8 mouse cellular contexts compared by ENCODE assay signal in genomic region chr7:133123244-133123998, GRCm38 (mm10). TPM values are rescaled to one million over a fixed set of nuclear protein-coding genes. Genes with fewer than 3 reads are reported as not detected.
DNase-seq lines count a peak whose midpoint lies in the region; ATAC-seq and TF ChIP-seq lines count a peak whose summit lies in the region.

TSS of gene Fgfr2 (minus strand) at chr7:133123350.

- TF ChIP-seq POLR2A in heart, adult 2 months (IDR thresholded peaks at IDR 0.05; ENCODE audit: insufficient read depth, low read depth, low read length): peak; percentile 69; the same call in 1 of the 2 replicates
- no peak for TF ChIP-seq POLR2A in testis, adult 2 months (IDR thresholded peaks at IDR 0.05; ENCODE audit: control insufficient read depth, low read depth, low read length)

- peak; percentile 70 for ATAC-seq in limb, embryonic 15.5 days (ENCODE audit: insufficient number of reproducible peaks, low FRiP score, low TSS enrichment, low read depth)
- peak; percentile 78 for ATAC-seq in midbrain, embryonic 14.5 days (ENCODE audit: low FRiP score, low TSS enrichment)

- WGBS in heart, adult 2 months: under 1% methylated on average over 45 of the region's 53 CpGs
- under 1% methylated on average over 31 of the region's 53 CpGs for WGBS in limb, embryonic 15.5 days
- WGBS in midbrain, embryonic 14.5 days: 2% methylated on average over 37 of the region's 53 CpGs

- H3K9ac ChIP-seq in heart, adult 2 months (ENCODE audit: low read depth, low read length): peak within 1 kb of the TSS; percentile 82
- H3K9ac ChIP-seq in limb, embryonic 15.5 days: peak within 1 kb of the TSS; percentile 85
- H3K9ac ChIP-seq in midbrain, embryonic 14.5 days (replicated peaks; ENCODE audit: low read length): peak within 1 kb of the TSS; percentile 96

- peak within 1 kb of the TSS; percentile 87 for H3K4me3 ChIP-seq in heart, adult 2 months
- peak within 1 kb of the TSS; percentile 85 for H3K4me3 ChIP-seq in limb, embryonic 15.5 days
- H3K4me3 ChIP-seq in midbrain, embryonic 14.5 days (replicated peaks; ENCODE audit: low read depth, low read length): peak within 1 kb of the TSS; percentile 88
- peak within 1 kb of the TSS; percentile 90 for H3K4me3 ChIP-seq in testis, adult 2 months (ENCODE audit: control insufficient read depth, low read depth, low read length)

- peaks cover 4% of the 10 kb centered on the region; the same call in 1 of the 2 replicates for H3K79me2 ChIP-seq in heart, adult 2 months (replicated peaks; ENCODE audit: control insufficient read depth, insufficient read depth, low read length)

- H3K36me3 ChIP-seq in heart, adult 2 months (ENCODE audit: control insufficient read depth, insufficient read depth, low read length): no peaks in the 10 kb centered on the region
- no peaks in the 10 kb centered on the region for H3K36me3 ChIP-seq in limb, embryonic 15.5 days
- H3K36me3 ChIP-seq in midbrain, embryonic 14.5 days (ENCODE audit: control insufficient read depth, insufficient read depth, low read length): no peaks in the 10 kb centered on the region
- H3K36me3 ChIP-seq in testis, adult 2 months (ENCODE audit: control insufficient read depth, insufficient read depth, low read length): no peaks in the 10 kb centered on the region

- H3K4me2 ChIP-seq in limb, embryonic 15.5 days: peak within 1 kb of the TSS; percentile 97
- H3K4me2 ChIP-seq in midbrain, embryonic 14.5 days (ENCODE audit: low read length): peak within 1 kb of the TSS; percentile 99

- peaks cover 5% of the 10 kb centered on the region for H3K4me1 ChIP-seq in heart, adult 2 months (ENCODE audit: control insufficient read depth, insufficient read depth, low read length)
- peaks cover 28% of the 10 kb centered on the region for H3K4me1 ChIP-seq in limb, embryonic 15.5 days
- H3K4me1 ChIP-seq in midbrain, embryonic 14.5 days (ENCODE audit: control insufficient read depth, insufficient read depth, low read length): peaks cover 17% of the 10 kb centered on the region
- peaks cover 21% of the 10 kb centered on the region for H3K4me1 ChIP-seq in testis, adult 2 months (ENCODE audit: control insufficient read depth, insufficient read depth, low read length)

- TF ChIP-seq EP300 in heart, adult 2 months (IDR thresholded peaks at IDR 0.05; ENCODE audit: insufficient read depth, low read depth, low read length): 0 out of 2 replicates have a peak, but pooled peaks have one; percentile 21

- H3K27ac ChIP-seq in heart, adult 2 months: peak within 1 kb of the TSS; percentile 97
- H3K27ac ChIP-seq in limb, embryonic 15.5 days: peak within 1 kb of the TSS; percentile 95
- H3K27ac ChIP-seq in midbrain, embryonic 14.5 days (replicated peaks; ENCODE audit: low read depth, low read length): peak within 1 kb of the TSS; percentile 98
- peak within 1 kb of the TSS; percentile 78 for H3K27ac ChIP-seq in testis, adult 2 months (ENCODE audit: control insufficient read depth, insufficient read depth, low read depth, low read length)

- DNase-seq in thymus, postnatal 0 days (ENCODE audit: low spot score): no peak
- no peak for DNase-seq in thymus, adult 18-20 months
- peak; percentile 89 for DNase-seq in embryo, embryonic 11 days
- DNase-seq in heart, adult 2 months: peak; percentile 83 to 84
- DNase-seq in kidney, adult 9 months: peak; percentile 60
- peak; percentile 84 for DNase-seq in midbrain, embryonic 14.5 days

- no peak for TF ChIP-seq CTCF in heart, adult 2 months (IDR thresholded peaks at IDR 0.05)
- no peak for TF ChIP-seq CTCF in testis, adult 2 months (IDR thresholded peaks at IDR 0.05; ENCODE audit: control insufficient read depth, insufficient read depth, insufficient replicate concordance, low read depth, low read length)

- no peaks in the 10 kb centered on the region for H3K27me3 ChIP-seq in heart, adult 2 months (ENCODE audit: control insufficient read depth, insufficient read depth, low read length)
- peaks cover 14% of the 10 kb centered on the region; the same call in 1 of the 2 replicates for H3K27me3 ChIP-seq in limb, embryonic 15.5 days
- H3K27me3 ChIP-seq in midbrain, embryonic 14.5 days (ENCODE audit: control insufficient read depth, insufficient read depth, low read length): peaks cover 18% of the 10 kb centered on the region; the same call in 1 of the 2 replicates
- 0 out of 2 replicates have a peak, but pooled peaks cover 2% of the 10 kb centered on the region for H3K27me3 ChIP-seq in testis, adult 2 months (ENCODE audit: control insufficient read depth, insufficient read depth, low read length)

- intact Hi-C loops in heart, adult 2 months (cut with DNase I): loop anchor here (2.0 to 10.0 kb wide), 5 partner anchors 36 to 511 kb away; partner anchors contain the start of genes Abraxas2, Edrf1, Eef1akmt2 and Zranb1

- H3K9me3 ChIP-seq in limb, embryonic 15.5 days: no peaks in the 10 kb centered on the region
- no peaks in the 10 kb centered on the region for H3K9me3 ChIP-seq in midbrain, embryonic 14.5 days (ENCODE audit: control insufficient read depth, low read length)

RNA-seq across cellular contexts. Expression of gene Fgfr2, which starts in this region (rescaled TPM):
- 23.6 and 24.2 TPM in 2 replicates for polyA plus RNA-seq in thymus, postnatal 0 days (2015; fragmentation: Nextera tagmentation; extraction: Ambion mirVana)
- total RNA-seq in heart, adult 2 months (2021): 1 to 10 TPM; 1.1 to 1.3 TPM
- polyA plus RNA-seq in heart, adult 2 months (2012; rRNA removed): 2.0 and 2.2 TPM in 2 replicates
- polyA plus RNA-seq in limb, embryonic 15.5 days (2015; fragmentation: Nextera tagmentation; extraction: Ambion mirVana): 97.8 and 101 TPM in 2 replicates
- polyA plus RNA-seq in midbrain, embryonic 14.5 days (2014; fragmentation: Nextera tagmentation; extraction: Ambion mirVana): 15.4 and 28.1 TPM in 2 replicates
- 3.0 and 4.9 TPM in 2 replicates for polyA plus RNA-seq in testis, adult 2 months (2012; rRNA removed)

Comparison
In these comparisons a context has a peak if more than half of its experiments do, and no peak if none do; other contexts are left out.
1. DNase-seq: peak in embryo, embryonic 11 days (single experiment), heart, adult 2 months (2 of 2), kidney, adult 9 months (single experiment) and midbrain, embryonic 14.5 days (single experiment); none in thymus, postnatal 0 days (single experiment) and thymus, adult 18-20 months (0 of 2).
2. Peak in every context shown above with its lines, with median percentiles within 50 percentile points of each other: H3K27ac ChIP-seq, H3K4me3 ChIP-seq and H3K9ac ChIP-seq.